Mouse (Mus musculus) embryonic facial prominence, embryonic 12.5 days (tissue): ENCODE results near the gene Rpl21. TPM values are rescaled to one million over a fixed set of nuclear protein-coding genes. Genes with fewer than 3 reads are reported as not detected.

Experiments
- ATAC-seq: fragments of 200-750 bp; cut with Nextera tagmentation; 2 replicates; pipeline ENCODE4 v1.8.0; 2017; ENCODE audit not compliant: insufficient number of reproducible peaks, insufficient read depth, low FRiP score, low TSS enrichment
- H3K27ac ChIP-seq: fragments of 300-500 bp; sonication (generic); 2 replicates; pipeline ENCODE4 v1.5.1; 2016; ENCODE audit warnings: mild to moderate bottlenecking
- H3K27me3 ChIP-seq: fragments of 300-500 bp; sonication (generic); 2 replicates; pipeline ENCODE4 v1.6.1; 2016; ENCODE audit warnings: mild to moderate bottlenecking, moderate library complexity
- H3K36me3 ChIP-seq: fragments of 300-500 bp; sonication (generic); 2 replicates; pipeline ENCODE4 v1.6.1; 2016; ENCODE audit warnings: mild to moderate bottlenecking
- H3K4me1 ChIP-seq: fragments of 300-500 bp; sonication (generic); 2 replicates; pipeline ENCODE4 v1.6.1; 2016
- H3K4me2 ChIP-seq: fragments of 300-500 bp; sonication (generic); replicated peaks from 2 replicates; pipeline ENCODE4 v1.6.1; 2016; ENCODE audit warnings: mild to moderate bottlenecking, moderate library complexity
- H3K4me3 ChIP-seq: fragments of 300-500 bp; sonication (generic); 2 replicates; pipeline ENCODE4 v1.5.1; 2016; ENCODE audit warnings: mild to moderate bottlenecking
- H3K9ac ChIP-seq: fragments of 300-500 bp; sonication (generic); 2 replicates; pipeline ENCODE4 v1.6.1; 2016; ENCODE audit warnings: mild to moderate bottlenecking, moderate library complexity
- H3K9me3 ChIP-seq: fragments of 300-500 bp; sonication (generic); 2 replicates; pipeline ENCODE4 v1.6.1; 2016; ENCODE audit warnings: mild to moderate bottlenecking, moderate library complexity
- WGBS: fragments of 180-500 bp; shearing (Covaris S2); methylation state at CpG from one replicate; pipeline ENCODE4 v1.1.7; 2016; 5-methylcytosine and 5-hydroxymethylcytosine counted together
- polyA plus RNA-seq: library from polyadenylated mRNA; unstranded; fragments of >200 nt; fragmentation: Nextera tagmentation; extraction: Ambion mirVana; gene quantifications from 2 replicates; pipeline ENCODE4 v1.2.1, GENCODE M21; 2016

Gene Rpl21
- polyA plus RNA-seq: 521 and 529 TPM in 2 replicates

- peak; percentile 97 for ATAC-seq
Observed at GRCm38 (mm10) chr5:146832769-146833448, at the start of gene Rpl21. Gene Rpl21, plus strand, starts transcription at chr5:146832890.

GRCm38 (mm10) chr5:146783300-146783699 is 49.4 kb upstream of the Rpl21 start:
- Histone ChIP-seq H3K4me1 (no peaks in the 10 kb centered on the region), H3K36me3 (no peaks in the 10 kb centered on the region), H3K4me2 (no peak overlapping the region), H3K27me3 (no peaks in the 10 kb centered on the region), H3K9me3 (no peaks in the 10 kb centered on the region), H3K9ac (no peak overlapping the region), H3K4me3 (no peak overlapping the region), H3K27ac (no peak overlapping the region)
- ATAC-seq: no peak
- WGBS: 93% methylated on average over 10 of the region's 10 CpGs

More at GRCm38 (mm10) chr5:146832769-146833448, at the start of gene Rpl21:
- H3K9ac ChIP-seq: peak within 1 kb of the TSS; percentile 96
- under 1% methylated on average over 60 of the region's 60 CpGs for WGBS
- peaks cover 34% of the 10 kb centered on the region for H3K36me3 ChIP-seq
- peak within 1 kb of the TSS; percentile 89 for H3K27ac ChIP-seq
- peak within 1 kb of the TSS; percentile 93 for H3K4me3 ChIP-seq
- peaks cover 5% of the 10 kb centered on the region; the same call in 1 of the 2 replicates for H3K4me1 ChIP-seq
- H3K9me3 ChIP-seq: no peaks in the 10 kb centered on the region
- no peaks in the 10 kb centered on the region for H3K27me3 ChIP-seq
- H3K4me2 ChIP-seq: peak within 1 kb of the TSS; percentile 88

GRCm38 (mm10) chr5:146783891-146784290 is 48.8 kb upstream of the Rpl21 start:
- WGBS: 93% methylated on average over 10 of the region's 10 CpGs
- ATAC-seq: no peak

GRCm38 (mm10) chr5:146786123-146786522 is 46.6 kb upstream of the Rpl21 start:
- H3K27me3 ChIP-seq: no peaks in the 10 kb centered on the region
- WGBS: 86% methylated on average over 8 of the region's 8 CpGs
- no peaks in the 10 kb centered on the region for H3K9me3 ChIP-seq
- H3K36me3 ChIP-seq: no peaks in the 10 kb centered on the region
- H3K4me1 ChIP-seq: peaks cover 5% of the 10 kb centered on the region; the same call in 1 of the 2 replicates
- no peak overlapping the region for H3K27ac ChIP-seq
- no peak overlapping the region for H3K4me2 ChIP-seq
- H3K9ac ChIP-seq: no peak overlapping the region
- no peak overlapping the region for H3K4me3 ChIP-seq
- no peak for ATAC-seq

More at GRCm38 (mm10) chr5:146783891-146784290, 48.8 kb upstream of the Rpl21 start:
- no peak overlapping the region for H3K4me3 ChIP-seq
- H3K4me1 ChIP-seq: no peaks in the 10 kb centered on the region
- H3K4me2 ChIP-seq: no peak overlapping the region
- no peaks in the 10 kb centered on the region for H3K9me3 ChIP-seq
- H3K27me3 ChIP-seq: no peaks in the 10 kb centered on the region
- H3K27ac ChIP-seq: no peak overlapping the region
- H3K36me3 ChIP-seq: no peaks in the 10 kb centered on the region
- no peak overlapping the region for H3K9ac ChIP-seq

- no peaks in the 10 kb centered on the region for H3K9me3 ChIP-seq
Observed at GRCm38 (mm10) chr5:146789413-146789812, 43.3 kb upstream of the Rpl21 start.

GRCm38 (mm10) chr5:146790944-146791343 is 41.7 kb upstream of the Rpl21 start:
- ATAC-seq: no peak
- Histone ChIP-seq H3K36me3 (no peaks in the 10 kb centered on the region), H3K9ac (no peak overlapping the region), H3K9me3 (no peaks in the 10 kb centered on the region), H3K4me3 (no peak overlapping the region), H3K4me2 (no peak overlapping the region), H3K4me1 (peaks cover 24% of the 10 kb centered on the region), H3K27ac (no peak overlapping the region), H3K27me3 (no peaks in the 10 kb centered on the region)
- 74% methylated on average over 8 of the region's 8 CpGs for WGBS

More at GRCm38 (mm10) chr5:146789413-146789812, 43.3 kb upstream of the Rpl21 start:
- ATAC-seq: no peak
- Histone ChIP-seq H3K9ac (no peak overlapping the region), H3K36me3 (no peaks in the 10 kb centered on the region), H3K4me1 (peaks cover 24% of the 10 kb centered on the region), H3K4me3 (no peak overlapping the region), H3K27ac (no peak overlapping the region), H3K4me2 (no peak overlapping the region), H3K27me3 (no peaks in the 10 kb centered on the region)
- 84% methylated on average over 9 of the region's 9 CpGs for WGBS

GRCm38 (mm10) chr5:146792140-146792791 is 40.4 kb upstream of the Rpl21 start:
- H3K27ac ChIP-seq: no peak overlapping the region
- H3K9ac ChIP-seq: no peak overlapping the region
- no peaks in the 10 kb centered on the region for H3K36me3 ChIP-seq
- 72% methylated on average over 7 of the region's 7 CpGs for WGBS
- no peak overlapping the region for H3K4me2 ChIP-seq
- H3K4me1 ChIP-seq: peaks cover 24% of the 10 kb centered on the region
- no peak for ATAC-seq
- no peaks in the 10 kb centered on the region for H3K9me3 ChIP-seq
- no peaks in the 10 kb centered on the region for H3K27me3 ChIP-seq
- no peak overlapping the region for H3K4me3 ChIP-seq

GRCm38 (mm10) chr5:146793630-146794083 is 39.0 kb upstream of the Rpl21 start:
- Histone ChIP-seq H3K9ac (peak overlapping the region; percentile 89), H3K9me3 (no peaks in the 10 kb centered on the region), H3K27ac (peak overlapping the region; percentile 85), H3K4me3 (peak overlapping the region; percentile 82), H3K4me2 (peak overlapping the region; percentile 60), H3K4me1 (peaks cover 24% of the 10 kb centered on the region), H3K36me3 (no peaks in the 10 kb centered on the region), H3K27me3 (no peaks in the 10 kb centered on the region)
- ATAC-seq: no peak
- 9% methylated on average over 18 of the region's 18 CpGs for WGBS

GRCm38 (mm10) chr5:146794084-146794852 is 38.4 kb upstream of the Rpl21 start:
- H3K9ac ChIP-seq: peak overlapping the region; percentile 89
- peak; percentile 61 for ATAC-seq
- H3K4me2 ChIP-seq: peak overlapping the region; percentile 60
- peak overlapping the region; percentile 85 for H3K27ac ChIP-seq
- H3K4me3 ChIP-seq: peak overlapping the region; percentile 82
- H3K9me3 ChIP-seq: no peaks in the 10 kb centered on the region
- H3K36me3 ChIP-seq: no peaks in the 10 kb centered on the region
- 1% methylated on average over 65 of the region's 83 CpGs for WGBS
- no peaks in the 10 kb centered on the region for H3K27me3 ChIP-seq
- peaks cover 24% of the 10 kb centered on the region for H3K4me1 ChIP-seq

- no peaks in the 10 kb centered on the region for H3K36me3 ChIP-seq
- peak within 1 kb of the TSS; percentile 89 for H3K9ac ChIP-seq
- H3K4me2 ChIP-seq: peak within 1 kb of the TSS; percentile 60
- WGBS: 1% methylated on average over 35 of the region's 51 CpGs
- H3K9me3 ChIP-seq: no peaks in the 10 kb centered on the region
- H3K27me3 ChIP-seq: no peaks in the 10 kb centered on the region
- ATAC-seq: peak; percentile 97
- H3K27ac ChIP-seq: peak within 1 kb of the TSS; percentile 85
- H3K4me1 ChIP-seq: peaks cover 24% of the 10 kb centered on the region
- H3K4me3 ChIP-seq: peak within 1 kb of the TSS; percentile 82
Observed at GRCm38 (mm10) chr5:146794853-146795252, 37.8 kb upstream of the Rpl21 start, which contains the start of gene Usp12. Gene Usp12, minus strand, starts transcription at chr5:146795006.

GRCm38 (mm10) chr5:146795728-146796127 is 37.0 kb upstream of the Rpl21 start:
- H3K27me3 ChIP-seq: no peaks in the 10 kb centered on the region
- H3K9ac ChIP-seq: no peak overlapping the region
- H3K36me3 ChIP-seq: no peaks in the 10 kb centered on the region
- H3K4me1 ChIP-seq: peaks cover 23% of the 10 kb centered on the region
- WGBS: 76% methylated on average over 13 of the region's 13 CpGs
- H3K4me2 ChIP-seq: no peak overlapping the region
- no peak for ATAC-seq
- no peaks in the 10 kb centered on the region for H3K9me3 ChIP-seq
- H3K4me3 ChIP-seq: no peak overlapping the region
- no peak overlapping the region for H3K27ac ChIP-seq
